Mouse (Mus musculus) erythroid progenitor cell, adult 5-6 weeks (primary cell): ENCODE results near the gene Skint5. TPM values are rescaled to one million over a fixed set of nuclear protein-coding genes. Genes with fewer than 3 reads are reported as not detected.
"Not testable (repeated sequence)": the region's sequence is repeated elsewhere in the genome, so short reads cannot be mapped to it uniquely, and the experiment has no call there.

ENCODE experiments used
- ATAC-seq: replicated peaks from 2 replicates; pipeline ENCODE4 v1.8.0; 2016; ENCODE audit warnings: moderate number of reproducible peaks, mild to moderate bottlenecking, moderate TSS enrichment, inconsistent platforms; ENCODE audit not compliant: poor library complexity, low FRiP score, severe bottlenecking
- total RNA-seq, 2 experiments: library from RNA; stranded (forward) in 1 of 2; stranded (reverse) in 1 of 2; fragments of 150-400 nt in 1 of 2; fragments of 186-747, 209-891 nt in 1 of 2; gene quantifications; 2 replicates each; pipeline versions ENCODE4 v1.2.3 to v1.2.4; 2015 to 2017; ENCODE audit warnings: low replicate concordance in 2 of 2

Gene Skint5
- total RNA-seq (2015; ENCODE audit: low replicate concordance): not detected in 2 replicates
- not detected in 2 replicates for total RNA-seq (2017; ENCODE audit: low replicate concordance)

- ATAC-seq: no peak
Measured at GRCm38 (mm10) chr4:113999403-113999802, at the start of gene Skint5. Gene Skint5, minus strand, starts transcription at chr4:113999503.

GRCm38 (mm10) chr4:113957343-113957742 lies 42.0 kb downstream of the Skint5 start:
- no peak for ATAC-seq

GRCm38 (mm10) chr4:113764182-113764581 lies 235.1 kb downstream of the Skint5 start:
- ATAC-seq: no peak

GRCm38 (mm10) chr4:113763684-113764083 lies 235.6 kb downstream of the Skint5 start:
- no peak for ATAC-seq

GRCm38 (mm10) chr4:113448230-113448629 lies 551.1 kb downstream of the Skint5 start:
- ATAC-seq: not testable (repeated sequence)

Other genes starting within 250 kb of the Skint5 start
- not detected in 2 replicates for gene Skint11, start 163.9 kb upstream of the Skint5 start, total RNA-seq (2015; ENCODE audit: low replicate concordance)
- not detected in 2 replicates for gene Skint11, start 163.9 kb upstream of the Skint5 start, total RNA-seq (2017; ENCODE audit: low replicate concordance)